Mouse (Mus musculus) embryo, embryonic 10 days (tissue): ENCODE data around the gene Qars.
A peak's percentile ranks its signal among the peaks of the same experiment; 100 is the strongest.

Experiments used
- DNase-seq: peaks from one replicate; pipeline ENCODE4 v3.0.0-alpha.2; 2015; ENCODE audit warnings: low spot score

The Qars gene

DNA sequence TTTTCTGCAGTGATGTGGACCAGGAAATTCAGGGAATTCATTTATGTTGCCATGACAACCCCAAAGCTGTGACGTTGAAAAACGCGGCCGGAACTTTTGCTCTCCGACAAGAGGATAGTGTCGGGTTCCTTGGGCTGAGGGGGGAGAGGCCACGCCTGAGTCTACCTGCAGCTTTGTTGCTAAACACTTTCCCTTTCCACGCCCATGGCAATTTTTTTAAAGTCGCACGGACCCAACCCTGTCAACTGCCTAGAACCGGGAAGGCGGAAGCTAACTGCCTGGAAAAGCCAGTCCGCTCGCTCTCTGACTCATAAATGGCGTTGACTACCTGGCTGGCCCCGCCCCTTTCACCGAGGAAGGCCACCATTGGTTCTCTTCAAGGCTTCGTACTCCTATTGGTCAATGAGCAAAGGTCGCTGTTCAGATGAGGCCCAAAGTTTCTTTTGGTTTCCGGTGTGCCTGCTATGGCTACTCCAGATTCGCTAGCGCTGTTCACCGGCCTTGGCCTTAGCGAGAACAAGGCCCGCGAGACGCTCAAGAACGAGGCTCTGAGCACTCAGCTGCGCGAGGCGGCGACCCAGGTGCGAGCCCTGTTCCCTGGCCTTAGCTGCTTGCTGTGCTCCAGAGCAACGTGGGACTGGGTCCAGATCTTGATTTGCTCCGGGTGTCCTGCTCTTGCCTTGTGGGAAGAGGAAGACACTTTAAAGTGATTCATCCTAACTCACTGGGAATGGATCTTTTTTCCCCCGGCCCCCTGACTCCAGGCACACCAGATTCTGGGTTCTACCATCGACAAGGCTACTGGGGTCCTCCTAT lies at the start of gene Qars:
Gene Qars (plus strand): TSS at position 88 of the 816 bp plus-strand sequence.
- DNase-seq = peak; percentile 98

GRCm38 (mm10) chr9:108459939-108460318 lies 47.6 kb upstream of the Qars start:
- no peak for DNase-seq

DNA sequence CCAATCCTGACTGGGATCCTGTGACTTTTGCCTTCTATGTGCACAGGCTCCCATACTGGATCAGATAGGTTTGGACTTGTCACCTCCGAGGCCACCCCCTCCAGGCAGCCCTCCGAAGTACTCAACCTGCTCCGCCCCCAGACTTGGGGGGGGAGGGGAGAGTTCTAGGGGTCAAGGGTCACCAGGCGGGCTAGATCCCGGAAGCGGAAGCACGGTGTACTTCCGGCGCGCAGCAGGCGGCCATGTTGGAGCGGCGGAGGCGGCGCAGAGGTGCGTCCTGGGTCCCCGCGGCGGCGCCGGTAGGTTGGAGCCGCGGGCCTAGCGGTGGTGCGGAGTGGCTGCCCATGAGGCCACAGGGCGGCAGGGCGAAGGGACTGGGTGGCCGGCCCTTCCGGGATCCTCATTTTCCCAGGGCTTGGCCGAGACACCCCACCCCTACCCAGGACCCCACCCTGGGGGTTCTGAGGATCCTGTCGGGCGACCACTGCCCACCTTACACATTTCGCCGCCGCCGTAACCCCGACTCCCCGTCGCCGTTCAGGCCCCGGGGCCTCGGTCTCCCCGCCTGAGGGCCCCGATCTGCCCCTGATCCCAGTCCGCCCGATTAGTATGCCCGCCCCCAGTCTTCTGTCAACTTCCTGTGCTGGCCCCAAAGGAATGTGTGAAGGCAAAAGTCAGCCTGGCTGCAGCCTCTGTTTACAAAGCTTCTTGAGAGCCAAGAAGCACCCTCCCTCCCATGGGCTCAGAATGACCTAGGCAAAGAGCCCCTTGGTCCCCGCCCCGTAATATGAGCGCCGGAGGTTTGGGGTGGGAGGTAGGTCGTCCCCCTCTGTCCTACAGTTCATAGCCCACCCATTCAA lies 47.0 kb upstream of the Qars start, which contains the start of gene Ccdc71:
Gene Ccdc71 (plus strand): TSS at position 209 of the 860 bp plus-strand sequence.
- peak; percentile 91 for DNase-seq

DNA sequence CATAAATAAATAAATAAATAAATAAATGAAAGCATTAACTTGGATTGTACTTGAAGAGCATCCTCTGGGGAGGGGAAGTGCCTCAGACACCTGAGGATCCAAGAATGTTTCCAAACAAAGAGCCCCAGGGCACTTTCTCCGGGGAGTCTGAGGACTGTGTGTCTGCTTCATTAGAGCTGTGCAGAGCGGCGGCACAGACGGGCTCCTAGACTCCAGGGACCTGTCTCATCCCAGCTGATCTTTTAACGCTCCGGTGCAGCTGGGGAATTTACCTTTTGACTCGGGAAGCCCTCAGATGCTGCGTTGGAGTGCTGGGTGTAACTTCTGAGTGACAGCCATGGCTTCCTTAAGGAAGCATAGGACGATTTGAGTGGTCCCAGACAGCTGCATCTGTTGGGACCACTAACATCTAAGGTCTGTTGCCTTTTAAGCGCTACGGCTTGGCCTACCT lies 46.3 kb upstream of the Qars start, which contains the start of gene Klhdc8b:
Gene Klhdc8b (minus strand): TSS at position 401 of the 451 bp plus-strand sequence.
- no peak for DNase-seq

DNA sequence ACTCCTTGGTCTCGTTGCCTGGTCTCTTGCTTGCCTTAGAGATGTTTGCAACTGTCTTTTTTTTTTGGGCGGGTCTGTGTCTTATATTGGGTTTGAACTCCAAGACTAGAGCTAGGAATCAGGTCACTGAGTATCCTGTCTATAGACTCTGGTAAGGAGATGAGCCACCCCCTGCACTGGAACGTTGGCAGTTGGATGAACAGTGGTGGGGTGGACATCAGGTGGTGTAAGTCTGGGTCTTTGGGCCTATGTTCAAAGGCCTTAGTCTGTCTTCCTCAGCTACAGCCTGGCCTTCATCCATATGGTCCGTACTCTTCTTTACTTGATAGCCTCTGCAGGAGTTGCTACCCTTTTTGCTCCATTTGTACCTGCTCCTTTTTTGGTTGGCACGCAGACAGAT lies 45.8 kb upstream of the Qars start:
- DNase-seq = no peak

DNA sequence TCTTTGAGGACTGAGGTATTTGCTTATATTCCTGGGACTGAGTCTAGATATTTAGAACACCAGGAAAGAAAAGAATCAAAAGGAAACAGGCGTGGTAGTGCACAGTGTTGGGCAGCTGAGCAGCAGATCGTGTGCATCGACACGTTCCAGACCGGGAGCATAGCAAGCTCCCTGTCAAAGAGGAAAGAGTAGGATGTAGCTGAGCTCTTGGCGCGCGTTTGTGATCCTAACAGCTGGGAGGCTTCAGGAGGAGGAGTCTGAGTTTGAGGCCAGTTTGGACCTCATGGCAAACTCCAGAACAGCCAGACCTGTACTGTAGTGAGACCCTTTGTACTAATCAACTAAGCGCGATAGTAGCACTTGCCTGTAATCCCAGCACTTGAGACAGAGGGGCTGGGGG lies 45.3 kb upstream of the Qars start:
- DNase-seq = no peak

GRCm38 (mm10) chr9:108463713-108464112 lies 43.8 kb upstream of the Qars start:
- DNase-seq = no peak

GRCm38 (mm10) chr9:108466219-108466618 lies 41.3 kb upstream of the Qars start:
- DNase-seq = no peak

- DNase-seq = no peak
Observed at GRCm38 (mm10) chr9:108469430-108469829, 38.1 kb upstream of the Qars start.

- no peak for DNase-seq
Observed at GRCm38 (mm10) chr9:108469845-108470244, 37.7 kb upstream of the Qars start.

GRCm38 (mm10) chr9:108474528-108474927 lies 33.0 kb upstream of the Qars start:
- DNase-seq = no peak

DNA sequence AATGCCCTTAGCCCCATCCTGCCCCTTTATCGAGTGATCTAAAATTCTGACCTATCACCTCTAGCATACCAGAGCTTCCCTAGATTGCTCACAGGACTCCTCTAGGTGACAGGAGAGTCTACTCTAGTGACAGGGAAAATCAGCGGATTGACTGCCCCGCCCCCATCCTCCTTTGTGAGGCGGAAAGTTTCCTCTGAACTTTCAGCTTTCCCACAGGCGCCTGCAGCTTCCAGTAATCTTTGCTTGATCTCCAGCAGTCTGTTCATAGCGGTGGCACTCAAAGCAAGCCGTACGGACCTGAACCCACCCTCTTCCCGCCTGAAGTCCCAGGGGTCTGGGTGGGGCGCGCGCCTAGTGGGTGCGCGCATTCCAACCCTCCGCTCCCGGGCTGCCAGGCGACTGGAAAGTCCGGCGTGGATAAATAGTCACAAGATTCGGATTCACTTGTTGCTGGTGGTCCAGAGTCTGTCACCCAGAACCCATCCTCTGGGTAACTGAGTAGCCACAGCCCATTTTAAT lies 28.8 kb upstream of the Qars start:
- peak; percentile 81 for DNase-seq

GRCm38 (mm10) chr9:108479241-108479640 lies 28.3 kb upstream of the Qars start:
- peak; percentile 31 for DNase-seq

GRCm38 (mm10) chr9:108479721-108480351 lies 27.7 kb upstream of the Qars start, which contains the start of gene Lamb2:
TSS of gene Lamb2 (plus strand) at chr9:108479736.
- DNase-seq = peak; percentile 93

DNA sequence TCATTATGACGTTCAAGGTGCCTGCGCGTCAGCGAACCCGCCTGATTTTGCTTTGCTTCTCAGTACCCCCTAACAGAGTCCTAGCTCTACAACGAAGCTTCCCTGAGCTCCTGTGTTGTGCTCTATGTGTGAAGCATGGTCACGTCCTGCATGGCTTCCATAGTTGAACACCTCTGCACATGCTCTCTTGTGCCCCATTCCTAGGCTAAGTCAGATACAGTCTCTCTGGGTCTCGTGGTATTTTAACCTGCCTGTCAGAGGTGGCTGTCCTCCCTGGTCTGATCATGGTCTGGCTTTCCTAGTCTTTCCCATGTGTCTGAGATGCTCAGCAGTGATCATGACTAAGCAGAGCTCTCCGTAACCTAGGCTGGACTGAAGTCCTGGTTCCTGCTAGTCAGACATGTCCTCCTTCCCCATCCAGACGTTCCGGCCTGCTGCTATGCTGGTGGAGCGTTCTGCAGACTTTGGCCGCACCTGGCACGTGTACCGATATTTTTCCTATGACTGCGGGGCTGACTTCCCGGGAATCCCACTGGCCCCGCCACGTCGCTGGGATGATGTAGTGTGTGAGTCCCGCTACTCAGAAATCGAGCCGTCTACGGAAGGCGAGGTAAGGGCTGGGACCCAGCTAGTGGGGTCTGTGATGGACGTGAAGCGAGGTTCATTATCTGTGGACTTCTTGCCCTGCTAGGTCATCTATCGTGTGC lies 26.5 kb upstream of the Qars start:
- no peak for DNase-seq

DNA sequence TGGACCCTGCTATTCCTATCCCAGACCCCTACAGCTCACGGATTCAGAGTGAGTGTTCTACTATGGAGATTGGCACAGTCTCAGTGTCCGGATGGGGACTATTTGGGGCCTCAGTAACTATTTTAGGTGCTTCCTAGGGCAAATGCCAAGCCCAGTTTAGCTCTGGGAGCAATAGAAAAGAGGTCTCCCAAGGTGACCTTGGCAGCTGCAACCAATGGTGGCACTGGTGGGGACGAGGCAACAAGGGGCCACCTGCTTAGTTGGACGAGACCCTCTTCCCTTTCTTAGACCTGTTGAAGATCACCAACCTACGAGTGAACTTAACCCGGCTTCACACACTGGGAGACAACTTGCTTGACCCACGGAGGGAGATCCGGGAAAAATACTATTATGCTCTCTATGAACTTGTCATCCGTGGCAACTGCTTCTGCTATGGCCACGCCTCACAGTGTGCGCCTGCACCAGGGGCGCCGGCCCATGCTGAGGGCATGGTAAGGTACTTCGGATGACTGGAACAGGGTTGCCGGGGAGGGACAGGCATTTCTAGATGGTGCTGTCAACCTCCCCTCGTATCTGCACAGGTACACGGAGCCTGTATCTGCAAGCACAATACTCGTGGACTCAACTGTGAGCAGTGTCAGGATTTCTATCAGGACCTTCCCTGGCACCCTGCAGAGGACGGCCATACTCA lies 25.8 kb upstream of the Qars start:
- DNase-seq = no peak

DNA sequence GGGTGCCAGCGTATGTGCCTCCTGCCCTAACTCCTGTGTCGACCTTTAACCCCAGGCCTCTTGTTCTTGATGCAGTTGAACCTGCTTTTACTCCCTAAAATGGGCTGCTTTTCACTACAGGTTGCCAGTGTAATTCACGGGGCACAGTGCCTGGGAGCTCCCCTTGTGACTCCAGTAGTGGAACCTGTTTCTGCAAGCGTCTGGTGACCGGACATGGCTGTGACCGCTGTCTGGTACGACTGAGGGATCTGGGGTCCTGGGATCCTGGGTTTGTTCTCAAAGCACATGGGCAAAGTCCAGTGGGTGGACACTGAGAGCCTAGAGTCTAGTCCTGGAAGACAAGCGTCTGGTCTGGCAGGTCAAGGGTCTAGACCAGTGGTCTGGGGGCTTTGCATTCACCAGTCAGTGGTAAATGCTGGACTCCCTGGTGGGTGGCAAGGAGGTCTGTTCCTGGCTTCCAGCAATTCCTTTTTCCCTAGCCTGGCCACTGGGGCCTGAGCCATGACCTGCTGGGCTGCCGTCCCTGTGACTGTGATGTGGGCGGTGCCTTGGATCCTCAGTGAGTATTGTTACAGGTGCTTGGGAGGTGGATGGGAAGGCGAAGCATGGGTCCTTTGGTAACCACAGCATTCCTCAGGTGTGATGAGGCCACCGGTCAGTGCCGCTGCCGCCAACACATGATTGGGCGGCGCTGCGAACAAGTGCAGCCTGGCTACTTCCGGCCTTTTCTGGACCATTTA lies 24.3 kb upstream of the Qars start:
- no peak for DNase-seq

- no peak for DNase-seq
Observed at GRCm38 (mm10) chr9:108484021-108484420, 23.5 kb upstream of the Qars start.

DNA sequence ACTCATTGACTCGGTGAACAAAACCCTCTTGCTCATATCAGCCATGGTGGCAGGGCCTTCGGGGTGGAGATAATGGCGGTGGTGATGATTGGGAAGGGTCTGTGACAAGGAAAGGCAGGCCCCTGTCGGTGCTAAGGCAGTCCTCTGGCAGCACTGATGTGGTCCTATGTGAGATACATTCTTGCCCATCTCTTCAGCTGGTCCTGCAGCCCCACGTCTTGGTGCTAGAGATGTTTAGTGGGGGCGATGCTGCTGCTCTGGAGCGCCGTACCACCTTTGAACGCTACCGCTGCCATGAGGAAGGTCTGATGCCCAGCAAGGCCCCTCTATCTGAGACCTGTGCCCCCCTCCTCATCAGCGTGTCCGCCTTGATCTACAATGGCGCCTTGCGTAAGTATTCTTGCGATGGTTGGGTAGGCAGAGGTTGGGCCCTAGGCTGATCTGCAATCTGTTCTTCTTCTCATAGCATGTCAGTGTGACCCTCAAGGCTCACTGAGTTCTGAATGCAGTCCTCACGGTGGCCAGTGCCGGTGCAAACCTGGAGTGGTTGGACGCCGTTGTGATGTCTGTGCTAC lies 22.1 kb upstream of the Qars start:
- no peak for DNase-seq
